Mouse (Mus musculus): ENCODE measurements at regions not wholly inside any gene's neighbourhood (a gene's known extent, or its start where the extent isn't known, plus 50 kb on each side); places are given as distances from the start of the nearest gene placed in this dataset.

DNA sequence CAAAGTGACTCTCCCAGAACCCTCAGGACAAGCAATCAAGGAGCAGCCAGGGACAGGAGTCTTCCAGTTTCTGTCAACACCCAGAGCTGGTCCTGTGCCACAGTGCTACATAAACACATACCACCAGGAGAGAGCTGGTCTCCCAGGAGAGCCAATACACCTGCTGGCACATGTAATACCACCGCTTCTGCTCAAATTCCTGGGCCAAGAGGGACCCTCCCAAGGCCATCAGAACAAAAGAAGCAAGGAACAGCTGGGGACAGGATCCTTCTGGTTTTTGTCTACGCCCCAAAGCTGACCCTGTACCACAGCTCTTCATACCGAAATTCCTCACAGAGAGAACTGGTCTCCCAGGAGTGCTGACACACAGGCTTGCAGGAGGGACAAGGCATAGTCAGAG is 695.4 kb upstream of the Tbl1xr1 start:
- no peak overlapping the region for H3K4me2 ChIP-seq
- ATAC-seq (ENCODE audit: insufficient read depth) (no peak), DNase-seq (no peak)
- no peaks in the 10 kb centered on the region for H3K4me1 ChIP-seq (ENCODE audit: insufficient read depth)
- no peak overlapping the region for H3K27ac ChIP-seq (ENCODE audit: low read depth)
- no peak overlapping the region for H3K4me3 ChIP-seq (ENCODE audit: low read depth, low read length)
- H3K27me3 ChIP-seq (ENCODE audit: insufficient read depth, low read length): no peaks in the 10 kb centered on the region
- H3K36me3 ChIP-seq (ENCODE audit: insufficient read depth): no peaks in the 10 kb centered on the region
- no peak for TF ChIP-seq CTCF (IDR thresholded peaks at IDR 0.05; ENCODE audit: low read depth)
- H3K9ac ChIP-seq: no peak overlapping the region
- no peaks in the 10 kb centered on the region for H3K9me3 ChIP-seq (ENCODE audit: low read depth, low read length)
- WGBS: 76% methylated on average over 3 of the region's 3 CpGs

DNA sequence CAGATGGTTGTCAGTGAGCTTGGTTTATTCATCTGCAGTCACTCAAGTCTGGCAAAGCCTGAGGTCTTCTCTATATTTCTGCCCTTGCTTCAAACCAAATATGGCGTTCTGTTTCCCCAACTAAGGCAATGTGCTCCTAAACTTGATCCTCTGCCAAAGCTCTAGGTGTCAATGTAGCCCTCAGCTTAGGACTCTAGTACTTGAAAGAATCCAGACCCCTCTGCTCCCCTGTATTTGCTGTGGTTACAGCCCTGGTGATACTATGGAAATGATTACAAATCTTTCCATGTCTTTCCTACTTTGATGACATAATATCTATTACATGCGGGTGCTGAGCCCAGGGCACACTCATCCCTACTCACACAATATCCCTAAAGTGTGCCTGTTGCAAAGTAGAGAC is 672.9 kb upstream of the Tbl1xr1 start:
- no peak overlapping the region for H3K4me2 ChIP-seq
- no peak overlapping the region for H3K9ac ChIP-seq
- H3K4me3 ChIP-seq (ENCODE audit: low read depth, low read length): no peak overlapping the region
- H3K9me3 ChIP-seq (ENCODE audit: low read depth, low read length): no peaks in the 10 kb centered on the region
- ATAC-seq (ENCODE audit: insufficient read depth) (no peak), DNase-seq (no peak)
- 76% methylated on average over 2 of the region's 2 CpGs for WGBS
- no peak for TF ChIP-seq CTCF (IDR thresholded peaks at IDR 0.05; ENCODE audit: low read depth)
- H3K27me3 ChIP-seq (ENCODE audit: insufficient read depth, low read length): no peaks in the 10 kb centered on the region
- H3K36me3 ChIP-seq (ENCODE audit: insufficient read depth): no peaks in the 10 kb centered on the region
- no peaks in the 10 kb centered on the region for H3K4me1 ChIP-seq (ENCODE audit: insufficient read depth)
- peak overlapping the region; percentile 5; the same call in 1 of the 2 replicates for H3K27ac ChIP-seq (ENCODE audit: low read depth)

DNA sequence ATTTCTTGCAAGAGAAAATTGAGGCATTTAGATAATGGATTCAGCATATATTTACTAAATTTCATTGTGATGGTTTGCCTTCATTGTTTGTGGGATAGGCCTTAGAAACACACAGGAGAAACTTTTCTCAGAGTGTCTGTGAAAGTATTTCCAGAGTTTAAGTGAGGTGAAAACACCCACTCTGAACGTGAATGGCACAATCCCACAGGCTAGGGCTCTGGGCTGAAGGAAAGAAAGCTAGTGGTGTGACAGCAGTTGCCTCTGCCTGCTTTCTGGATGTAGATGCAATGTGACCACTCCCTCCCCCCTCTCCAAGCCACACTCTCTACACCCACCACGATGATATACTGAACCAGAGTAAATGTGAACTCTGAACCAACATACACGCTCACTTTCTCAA is 672.4 kb upstream of the Tbl1xr1 start:
- Histone ChIP-seq H3K4me1 (ENCODE audit: insufficient read depth) (no peaks in the 10 kb centered on the region), H3K9me3 (ENCODE audit: low read depth, low read length) (no peaks in the 10 kb centered on the region), H3K27me3 (ENCODE audit: insufficient read depth, low read length) (no peaks in the 10 kb centered on the region), H3K4me3 (ENCODE audit: low read depth, low read length) (no peak overlapping the region), H3K36me3 (ENCODE audit: insufficient read depth) (no peaks in the 10 kb centered on the region), H3K9ac (no peak overlapping the region), H3K4me2 (no peak overlapping the region), H3K27ac (ENCODE audit: low read depth) (peak overlapping the region; percentile 5; the same call in 1 of the 2 replicates)
- 57% methylated on average over 3 of the region's 3 CpGs for WGBS
- ATAC-seq (ENCODE audit: insufficient read depth) (no peak), DNase-seq (no peak)
- no peak for TF ChIP-seq CTCF (IDR thresholded peaks at IDR 0.05; ENCODE audit: low read depth)

DNA sequence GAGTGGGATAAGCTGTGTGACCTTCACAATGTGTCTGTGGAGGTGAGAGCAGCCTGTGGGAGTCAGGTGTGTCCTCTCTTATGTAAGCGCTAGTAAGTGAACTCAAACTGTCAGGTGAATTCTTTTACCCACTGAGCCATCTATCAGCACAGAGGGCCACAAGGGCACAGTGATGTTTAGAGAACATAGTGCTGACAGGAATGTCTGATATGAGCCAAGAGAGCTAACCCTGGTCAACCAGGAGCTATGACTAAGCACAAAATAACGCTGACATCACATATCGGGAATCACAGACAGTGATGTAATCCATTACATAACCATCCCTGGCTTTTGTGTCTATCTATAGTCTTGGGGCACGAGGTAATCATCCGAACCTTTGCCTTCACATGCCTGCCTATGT is 669.4 kb upstream of the Tbl1xr1 start:
- H3K27ac ChIP-seq (ENCODE audit: low read depth): no peak overlapping the region
- H3K9ac ChIP-seq: no peak overlapping the region
- no peaks in the 10 kb centered on the region for H3K27me3 ChIP-seq (ENCODE audit: insufficient read depth, low read length)
- H3K4me3 ChIP-seq (ENCODE audit: low read depth, low read length): no peak overlapping the region
- no peaks in the 10 kb centered on the region for H3K4me1 ChIP-seq (ENCODE audit: insufficient read depth)
- no peaks in the 10 kb centered on the region for H3K9me3 ChIP-seq (ENCODE audit: low read depth, low read length)
- ATAC-seq (ENCODE audit: insufficient read depth) (no peak), DNase-seq (no peak)
- TF ChIP-seq CTCF (IDR thresholded peaks at IDR 0.05; ENCODE audit: low read depth): no peak
- no peaks in the 10 kb centered on the region for H3K36me3 ChIP-seq (ENCODE audit: insufficient read depth)
- no peak overlapping the region for H3K4me2 ChIP-seq
- 75% methylated on average over 5 of the region's 5 CpGs for WGBS

DNA sequence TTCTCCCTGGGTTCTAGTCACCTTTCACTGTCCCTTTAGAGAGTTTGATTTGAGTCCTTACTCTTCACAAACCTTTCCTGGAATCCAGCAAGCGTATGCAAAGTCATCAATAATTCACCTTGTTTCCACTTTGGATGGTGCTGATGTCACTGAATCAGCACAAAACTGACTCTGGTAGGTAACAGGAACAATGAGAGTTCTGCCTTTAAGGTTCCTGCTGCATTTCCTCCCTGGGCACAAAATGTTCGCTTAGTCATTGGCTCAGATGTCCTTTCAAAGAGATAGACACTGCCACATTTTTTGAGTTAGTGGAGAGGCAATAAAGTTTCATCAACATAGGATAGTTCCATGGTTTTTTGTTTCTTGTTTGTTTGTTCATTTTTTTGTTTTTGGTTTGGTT is 664.4 kb upstream of the Tbl1xr1 start:
- WGBS: 90% methylated on average over 2 of the region's 2 CpGs
- Histone ChIP-seq H3K9ac (no peak overlapping the region), H3K27me3 (ENCODE audit: insufficient read depth, low read length) (no peaks in the 10 kb centered on the region), H3K4me3 (ENCODE audit: low read depth, low read length) (no peak overlapping the region), H3K4me1 (ENCODE audit: insufficient read depth) (no peaks in the 10 kb centered on the region), H3K4me2 (no peak overlapping the region), H3K27ac (ENCODE audit: low read depth) (no peak overlapping the region), H3K36me3 (ENCODE audit: insufficient read depth) (no peaks in the 10 kb centered on the region), H3K9me3 (ENCODE audit: low read depth, low read length) (no peaks in the 10 kb centered on the region)
- DNase-seq (no peak), ATAC-seq (ENCODE audit: insufficient read depth) (no peak)
- TF ChIP-seq CTCF (IDR thresholded peaks at IDR 0.05; ENCODE audit: low read depth): no peak

DNA sequence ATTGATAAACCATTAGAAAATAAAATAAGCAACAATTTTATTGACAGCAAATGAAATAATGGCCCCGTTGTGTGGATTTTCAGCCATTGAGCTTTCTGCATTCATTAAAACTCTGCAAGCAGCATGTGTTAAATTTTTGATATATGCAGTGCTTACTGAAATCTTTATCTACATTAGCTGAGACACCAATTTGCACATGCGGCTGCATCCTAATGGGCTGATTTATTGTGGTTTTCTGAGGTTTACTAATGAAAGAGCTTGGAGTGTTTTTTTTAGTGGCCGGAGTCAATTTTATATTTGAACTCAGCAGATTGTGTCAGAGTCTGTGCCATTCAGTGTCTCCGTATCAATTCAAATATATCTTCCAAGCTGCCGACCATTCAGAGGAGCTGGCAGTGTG is 653.3 kb upstream of the Tbl1xr1 start:
- ATAC-seq (ENCODE audit: insufficient read depth): no peak

DNA sequence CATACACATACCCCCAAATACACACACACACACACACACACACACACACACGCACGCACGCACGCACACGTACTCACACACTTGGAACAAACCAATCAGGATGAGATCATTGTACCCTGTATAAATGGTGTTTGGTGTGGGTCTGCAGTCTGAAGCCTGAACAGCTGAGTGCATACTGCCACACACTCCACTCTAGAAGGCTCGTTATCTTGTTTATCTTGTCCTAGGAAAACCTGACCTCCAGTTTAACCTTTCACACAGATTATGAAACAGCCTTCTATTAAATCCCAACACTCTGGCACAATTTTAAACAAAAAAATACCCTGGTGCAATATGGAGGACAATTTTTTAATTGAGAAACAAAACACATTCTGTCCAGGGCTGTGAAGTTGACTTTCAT is 649.9 kb upstream of the Tbl1xr1 start:
- Histone ChIP-seq H3K4me2 (no peak overlapping the region), H3K27me3 (ENCODE audit: insufficient read depth, low read length) (no peaks in the 10 kb centered on the region), H3K4me1 (ENCODE audit: insufficient read depth) (no peaks in the 10 kb centered on the region; the same call in 1 of the 2 replicates), H3K36me3 (ENCODE audit: insufficient read depth) (no peaks in the 10 kb centered on the region), H3K4me3 (ENCODE audit: low read depth, low read length) (no peak overlapping the region), H3K9me3 (ENCODE audit: low read depth, low read length) (no peaks in the 10 kb centered on the region), H3K9ac (no peak overlapping the region), H3K27ac (ENCODE audit: low read depth) (no peak overlapping the region)
- ATAC-seq (ENCODE audit: insufficient read depth) (no peak; the same call in 1 of the 2 replicates), DNase-seq (peak; percentile 15)
- 50% methylated on average over 6 of the region's 6 CpGs for WGBS
- TF ChIP-seq CTCF (IDR thresholded peaks at IDR 0.05; ENCODE audit: low read depth): no peak

More for the DNA sequence above, 653.3 kb upstream of the Tbl1xr1 start:
- H3K4me3 ChIP-seq (ENCODE audit: low read depth, low read length): no peak overlapping the region
- TF ChIP-seq CTCF (IDR thresholded peaks at IDR 0.05; ENCODE audit: low read depth): no peak
- H3K9me3 ChIP-seq (ENCODE audit: low read depth, low read length): no peaks in the 10 kb centered on the region
- H3K4me2 ChIP-seq: no peak overlapping the region
- no peaks in the 10 kb centered on the region; the same call in 1 of the 2 replicates for H3K4me1 ChIP-seq (ENCODE audit: insufficient read depth)
- no peak overlapping the region for H3K27ac ChIP-seq (ENCODE audit: low read depth)
- no peaks in the 10 kb centered on the region for H3K36me3 ChIP-seq (ENCODE audit: insufficient read depth)
- DNase-seq: no peak
- no peak overlapping the region for H3K9ac ChIP-seq
- 64% methylated on average over 5 of the region's 5 CpGs for WGBS
- no peaks in the 10 kb centered on the region for H3K27me3 ChIP-seq (ENCODE audit: insufficient read depth, low read length)
